Comparison of ENCODE assay signal across 20 mouse cellular contexts in genomic region chr1:76975077-76975945, GRCm38 (mm10).
A peak's percentile ranks its signal among the peaks of the same experiment; 100 is the strongest.
DNase-seq lines count a peak whose midpoint lies in the region; ATAC-seq lines count a peak whose summit lies in the region.
"Had no signal": no experiment of that assay in that cellular context is flagged by ENCODE, and none has a peak within 500 bp of the region (broad histone marks: within the 10 kb centered on the region; RNA-seq: fewer than 3 reads in every experiment).

No protein-coding gene starts in this region.

- H3K4me1 ChIP-seq in heart, embryonic 10.5 days = peaks cover 37% of the 10 kb centered on the region
- H3K4me1 ChIP-seq in liver, embryonic 11.5 days (replicated peaks; ENCODE audit: control insufficient read depth, insufficient read depth, low read length) = no peaks in the 10 kb centered on the region
- H3K4me1 ChIP-seq in liver, embryonic 12.5 days = no peaks in the 10 kb centered on the region
- H3K4me1 ChIP-seq in intestine, embryonic 15.5 days (replicated peaks) = no peaks in the 10 kb centered on the region
- H3K4me1 ChIP-seq: embryonic facial prominence, embryonic 12.5 days; megakaryocyte, embryonic 14.5 days; neural tube, embryonic 13.5 days had no signal

- H3K27ac ChIP-seq in heart, embryonic 10.5 days = peak overlapping the region; percentile 67
- H3K27ac ChIP-seq in liver, embryonic 11.5 days (ENCODE audit: low read depth, low read length) = no peak overlapping the region
- H3K27ac ChIP-seq in liver, embryonic 12.5 days = no peak overlapping the region
- no peak overlapping the region for H3K27ac ChIP-seq in intestine, embryonic 15.5 days
- H3K27ac ChIP-seq: embryonic facial prominence, embryonic 12.5 days; hindbrain, embryonic 12.5 days; liver, embryonic 14.5 days; neural tube, embryonic 13.5 days had no signal

- ATAC-seq in liver, embryonic 11.5 days (replicated peaks; ENCODE audit: low FRiP score) = no peak
- no peak for ATAC-seq in liver, embryonic 12.5 days
- no peak for ATAC-seq in intestine, embryonic 15.5 days

- DNase-seq in heart, embryonic 10.5 days (ENCODE audit: low spot score) = no peak
- DNase-seq in heart, postnatal 14 days = no peak
- DNase-seq in liver, embryonic 11.5 days (ENCODE audit: low spot score) = peak; percentile 31
- peak; percentile 9 for DNase-seq in retina, postnatal 1 day
- DNase-seq in retina, embryonic 14.5 days (ENCODE audit: low spot score) = no peak
- DNase-seq in right cerebral cortex, adult 18-20 months = no peak
- DNase-seq: adrenal gland, adult 2 months; cerebellum, postnatal 10 days; gastrocnemius, postnatal 10 days; layer of hippocampus, postnatal 36 days; left cerebral cortex, postnatal 4 days; thymus, postnatal 4 days had no signal

- no peaks in the 10 kb centered on the region for H3K9me3 ChIP-seq in heart, embryonic 10.5 days
- no peaks in the 10 kb centered on the region for H3K9me3 ChIP-seq in liver, embryonic 11.5 days (ENCODE audit: control insufficient read depth, low read length)
- no peaks in the 10 kb centered on the region for H3K9me3 ChIP-seq in liver, embryonic 12.5 days (replicated peaks)
- no peaks in the 10 kb centered on the region for H3K9me3 ChIP-seq in intestine, embryonic 15.5 days
- H3K9me3 ChIP-seq: embryonic facial prominence, embryonic 12.5 days; hindbrain, embryonic 12.5 days; neural tube, embryonic 13.5 days had no signal

- H3K36me3 ChIP-seq in heart, embryonic 10.5 days = no peaks in the 10 kb centered on the region
- no peaks in the 10 kb centered on the region for H3K36me3 ChIP-seq in liver, embryonic 11.5 days (ENCODE audit: control insufficient read depth, insufficient read depth, low read length)
- no peaks in the 10 kb centered on the region for H3K36me3 ChIP-seq in liver, embryonic 12.5 days
- no peaks in the 10 kb centered on the region for H3K36me3 ChIP-seq in intestine, embryonic 15.5 days
- H3K36me3 ChIP-seq: embryonic facial prominence, embryonic 12.5 days; hindbrain, embryonic 12.5 days; neural tube, embryonic 13.5 days had no signal

- intact Hi-C loops in heart, postnatal 14 days (cut with DNase I) = no loop called here

- H3K4me2 ChIP-seq in liver, embryonic 11.5 days = no peak overlapping the region
- no peak overlapping the region for H3K4me2 ChIP-seq in liver, embryonic 12.5 days
- H3K4me2 ChIP-seq in intestine, embryonic 15.5 days (replicated peaks) = no peak overlapping the region
- H3K4me2 ChIP-seq: embryonic facial prominence, embryonic 12.5 days; hindbrain, embryonic 12.5 days; neural tube, embryonic 13.5 days had no signal

- 56% methylated on average over 12 of the region's 12 CpGs for WGBS in heart, embryonic 10.5 days
- 53% methylated on average over 12 of the region's 12 CpGs for WGBS in liver, embryonic 11.5 days
- WGBS in liver, embryonic 12.5 days (ENCODE audit: insufficient replicate concordance) = 66% methylated on average over 12 of the region's 12 CpGs
- 50% methylated on average over 12 of the region's 12 CpGs for WGBS in intestine, embryonic 15.5 days

- H3K9ac ChIP-seq in liver, embryonic 11.5 days (ENCODE audit: low read depth, low read length) = no peak overlapping the region
- no peak overlapping the region for H3K9ac ChIP-seq in liver, embryonic 12.5 days
- H3K9ac ChIP-seq in intestine, embryonic 15.5 days = no peak overlapping the region
- H3K9ac ChIP-seq: embryonic facial prominence, embryonic 12.5 days; hindbrain, embryonic 12.5 days; liver, embryonic 14.5 days; neural tube, embryonic 13.5 days had no signal

- no peaks in the 10 kb centered on the region for H3K27me3 ChIP-seq in heart, embryonic 10.5 days (ENCODE audit: insufficient read depth, poor library complexity, severe bottlenecking)
- no peaks in the 10 kb centered on the region for H3K27me3 ChIP-seq in liver, embryonic 11.5 days (replicated peaks; ENCODE audit: control insufficient read depth, insufficient read depth, low read length)
- no peaks in the 10 kb centered on the region for H3K27me3 ChIP-seq in liver, embryonic 12.5 days (replicated peaks)
- no peaks in the 10 kb centered on the region for H3K27me3 ChIP-seq in intestine, embryonic 15.5 days (replicated peaks)
- H3K27me3 ChIP-seq: CH12.LX; embryonic facial prominence, embryonic 12.5 days; hindbrain, embryonic 12.5 days; megakaryocyte, embryonic 14.5 days; neural tube, embryonic 13.5 days had no signal

- no peak overlapping the region for H3K4me3 ChIP-seq in heart, embryonic 10.5 days
- no peak overlapping the region for H3K4me3 ChIP-seq in liver, embryonic 11.5 days (ENCODE audit: low read depth, low read length)
- H3K4me3 ChIP-seq in liver, embryonic 12.5 days = no peak overlapping the region
- H3K4me3 ChIP-seq in intestine, embryonic 15.5 days (replicated peaks) = no peak overlapping the region
- H3K4me3 ChIP-seq: embryonic facial prominence, embryonic 12.5 days; hindbrain, embryonic 12.5 days; megakaryocyte, embryonic 14.5 days; neural tube, embryonic 13.5 days had no signal

Comparison
In these comparisons a context has a peak if more than half of its experiments do, and no peak if none do; other contexts are left out.
1. DNase-seq: peak in liver, embryonic 11.5 days (single experiment) and retina, postnatal 1 day (single experiment); none in heart, embryonic 10.5 days (single experiment), heart, postnatal 14 days (0 of 2), retina, embryonic 14.5 days (single experiment) and right cerebral cortex, adult 18-20 months (single experiment).